Mouse (Mus musculus): ENCODE measurements at regions not wholly inside any gene's neighbourhood (a gene's known extent, or its start where the extent isn't known, plus 50 kb on each side); places are given as distances from the start of the nearest gene placed in this dataset.

GRCm38 (mm10) chr3:147339427-147339826, 487.3 kb downstream of the Ttll7 start:
- no peaks in the 10 kb centered on the region for H3K27me3 ChIP-seq (ENCODE audit: control insufficient read depth in 1 of 2, insufficient read depth in 2 of 2, low read length in 2 of 2)
- no peak overlapping the region for H3K27ac ChIP-seq (ENCODE audit: control insufficient read depth, low read depth, low read length)
- DNase-seq (ENCODE audit: low read depth, low spot score) = no peak
- TF ChIP-seq USF2 (IDR thresholded peaks at IDR 0.05; ENCODE audit: borderline replicate concordance in 1 of 2, insufficient read depth in 1 of 2, low read depth in 1 of 2, low read length in 2 of 2) = no peak
- H3K4me1 ChIP-seq (ENCODE audit: control insufficient read depth in 1 of 2, insufficient read depth in 2 of 2, low read length in 2 of 2) = no peaks in the 10 kb centered on the region
- no peak overlapping the region for H3K9ac ChIP-seq (ENCODE audit: control insufficient read depth, low read depth, low read length, poor library complexity, severe bottlenecking)
- H3K4me3 ChIP-seq (ENCODE audit: control insufficient read depth in 1 of 2, insufficient read depth in 1 of 2, low read depth in 2 of 2, low read length in 2 of 2) = no peak overlapping the region
- H3K9me3 ChIP-seq (replicated peaks; ENCODE audit: insufficient read depth, low read length) = no peaks in the 10 kb centered on the region
- H3K36me3 ChIP-seq (ENCODE audit: control insufficient read depth in 1 of 2, insufficient read depth in 2 of 2, low read length in 2 of 2) = no peaks in the 10 kb centered on the region
- H3K79me2 ChIP-seq (ENCODE audit: control insufficient read depth, insufficient read depth, low read length, poor library complexity) = no peaks in the 10 kb centered on the region

- H3K79me2 ChIP-seq (ENCODE audit: control insufficient read depth, insufficient read depth, low read length, poor library complexity) = no peaks in the 10 kb centered on the region
- no peaks in the 10 kb centered on the region for H3K9me3 ChIP-seq (replicated peaks; ENCODE audit: insufficient read depth, low read length)
- no peak overlapping the region for H3K4me3 ChIP-seq (ENCODE audit: control insufficient read depth in 1 of 2, insufficient read depth in 1 of 2, low read depth in 2 of 2, low read length in 2 of 2)
- H3K27me3 ChIP-seq (ENCODE audit: control insufficient read depth in 1 of 2, insufficient read depth in 2 of 2, low read length in 2 of 2) = no peaks in the 10 kb centered on the region
- H3K36me3 ChIP-seq (ENCODE audit: control insufficient read depth in 1 of 2, insufficient read depth in 2 of 2, low read length in 2 of 2) = no peaks in the 10 kb centered on the region
- DNase-seq (ENCODE audit: low read depth, low spot score) = no peak
- no peak overlapping the region for H3K27ac ChIP-seq (ENCODE audit: control insufficient read depth, low read depth, low read length)
- no peak overlapping the region for H3K9ac ChIP-seq (ENCODE audit: control insufficient read depth, low read depth, low read length, poor library complexity, severe bottlenecking)
- no peak for TF ChIP-seq POLR2A (IDR thresholded peaks at IDR 0.05; ENCODE audit: control insufficient read depth in 1 of 2, insufficient read depth in 1 of 2, low read depth in 1 of 2, low read length in 2 of 2, poor library complexity in 1 of 2)
- no peak for TF ChIP-seq CHD2 (IDR thresholded peaks at IDR 0.05; ENCODE audit: low read length)
- no peak for TF ChIP-seq SIN3A (IDR thresholded peaks at IDR 0.05; ENCODE audit: low read length)
- no peak for TF ChIP-seq HCFC1 (IDR thresholded peaks at IDR 0.05; ENCODE audit: low read depth, low read length)
- TF ChIP-seq MAX (IDR thresholded peaks at IDR 0.05; ENCODE audit: low read length) = no peak
- no peak for TF ChIP-seq GATA1 (IDR thresholded peaks at IDR 0.05; ENCODE audit: low read depth, low read length)
- TF ChIP-seq NRF1 (IDR thresholded peaks at IDR 0.05; ENCODE audit: insufficient read depth, low read depth, low read length, poor library complexity, severe bottlenecking) = no peak
- no peak for TF ChIP-seq POLR2AphosphoS2 (IDR thresholded peaks at IDR 0.05; ENCODE audit: low read length)
- TF ChIP-seq SMC3 (IDR thresholded peaks at IDR 0.05; ENCODE audit: low read depth, low read length) = no peak
- TF ChIP-seq ELF1 (IDR thresholded peaks at IDR 0.05; ENCODE audit: low read depth, low read length) = no peak
- no peak for TF ChIP-seq POLR2AphosphoS5 (IDR thresholded peaks at IDR 0.05; ENCODE audit: borderline replicate concordance, low read depth, low read length)
- no peak for TF ChIP-seq UBTF (IDR thresholded peaks at IDR 0.05; ENCODE audit: borderline replicate concordance, insufficient read depth, low read depth, low read length)
- TF ChIP-seq CHD1 (IDR thresholded peaks at IDR 0.05; ENCODE audit: low read depth, low read length) = no peak
- no peak for TF ChIP-seq TCF12 (IDR thresholded peaks at IDR 0.05; ENCODE audit: low read depth, low read length)
- no peaks in the 10 kb centered on the region for H3K4me1 ChIP-seq (ENCODE audit: control insufficient read depth in 1 of 2, insufficient read depth in 2 of 2, low read length in 2 of 2)
Measured at GRCm38 (mm10) chr3:147347278-147348039, 495.3 kb downstream of the Ttll7 start.

Measured in MEL (cell line).